Mouse (Mus musculus) forebrain, embryonic 14.5 days (tissue): ENCODE measurements around the gene Taf12. TPM values are rescaled to one million over a fixed set of nuclear protein-coding genes. Genes with fewer than 3 reads are reported as not detected.

Experiments
- ATAC-seq: fragments of 200-750 bp; cut with Nextera tagmentation; 2 replicates; pipeline ENCODE4 v1.8.0; 2017; ENCODE audit warnings: mild to moderate bottlenecking, moderate library complexity
- DNase-seq: peaks from one replicate; pipeline ENCODE4 v3.0.0-alpha.2; 2015; ENCODE audit warnings: low spot score
- H3K27ac ChIP-seq: fragments of 300-500 bp; sonication (generic); 2 replicates; pipeline ENCODE4 v1.5.1; 2014; ENCODE audit warnings: low read depth, mild to moderate bottlenecking, control low read depth, low read length, moderate library complexity
- H3K27me3 ChIP-seq: fragments of 300-500 bp; sonication (generic); replicated peaks from 2 replicates; pipeline ENCODE4 v1.6.1; 2014; ENCODE audit warnings: low read length, control low read depth, mixed read lengths; ENCODE audit not compliant: control insufficient read depth, insufficient read depth
- H3K36me3 ChIP-seq: fragments of 300-500 bp; sonication (generic); 2 replicates; pipeline ENCODE4 v1.6.1; 2014; ENCODE audit warnings: low read length, control low read depth; ENCODE audit not compliant: control insufficient read depth, insufficient read depth
- H3K4me1 ChIP-seq: fragments of 300-500 bp; sonication (generic); 2 replicates; pipeline ENCODE4 v1.6.1; 2014; ENCODE audit warnings: antibody characterized with exemption, low read length, control low read depth; ENCODE audit not compliant: control insufficient read depth, insufficient read depth
- H3K4me2 ChIP-seq: fragments of 300-500 bp; sonication (generic); 2 replicates; pipeline ENCODE4 v1.6.1; 2014; ENCODE audit warnings: mild to moderate bottlenecking, control low read depth, low read length
- H3K4me3 ChIP-seq: fragments of 300-500 bp; sonication (generic); 2 replicates; pipeline ENCODE4 v1.5.1; 2014; ENCODE audit warnings: low read depth, low read length, control low read depth
- H3K9ac ChIP-seq: fragments of 300-500 bp; sonication (generic); 2 replicates; pipeline ENCODE4 v1.6.1; 2014; ENCODE audit warnings: mild to moderate bottlenecking, low read length, control low read depth, moderate library complexity
- H3K9me3 ChIP-seq: fragments of 300-500 bp; sonication (generic); replicated peaks from 2 replicates; pipeline ENCODE4 v1.6.1; 2016; ENCODE audit warnings: low read length, control low read depth, mixed read lengths; ENCODE audit not compliant: control insufficient read depth
- WGBS: fragments of 180-500 bp; shearing (Covaris S2); extraction: QIAGEN DNeasy Blood & Tissue Kit; methylation state at CpG from one replicate; pipeline ENCODE4 v1.1.7; 2014; 5-methylcytosine and 5-hydroxymethylcytosine counted together
- polyA plus RNA-seq: library from polyadenylated mRNA; unstranded; fragments of >200 nt; fragmentation: Nextera tagmentation; extraction: Ambion mirVana; gene quantifications from 2 replicates; pipeline ENCODE4 v1.2.1, GENCODE M21; 2014

The Taf12 gene
- polyA plus RNA-seq, 1 experiment from 2014 or later: 51.8 TPM

DNA sequence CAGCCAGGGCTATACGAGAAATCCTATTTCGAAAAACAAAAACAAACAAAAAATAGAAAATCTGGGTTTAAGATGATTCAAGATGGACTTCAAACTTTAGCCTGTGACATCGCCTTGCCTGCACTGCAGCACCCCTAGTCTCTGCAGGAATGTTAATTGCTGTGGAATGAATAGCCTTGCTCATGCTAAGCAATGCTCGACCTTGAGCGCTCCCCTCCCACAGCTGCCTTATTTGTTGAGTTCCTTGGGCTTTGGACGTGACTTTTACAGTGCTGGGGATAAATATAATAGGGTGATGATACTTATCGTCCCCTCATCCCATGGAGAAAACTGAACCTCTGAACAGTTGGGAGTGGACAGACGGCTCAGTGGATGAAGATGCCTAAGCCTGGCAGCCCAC is 41.5 kb downstream of the Taf12 start:
- no peaks in the 10 kb centered on the region for H3K27me3 ChIP-seq
- no peak overlapping the region for H3K4me2 ChIP-seq
- no peak for DNase-seq
- WGBS: 85% methylated on average over 8 of the region's 8 CpGs
- ATAC-seq: no peak
- no peak overlapping the region for H3K27ac ChIP-seq
- no peaks in the 10 kb centered on the region for H3K4me1 ChIP-seq
- no peak overlapping the region for H3K4me3 ChIP-seq
- H3K9me3 ChIP-seq: no peaks in the 10 kb centered on the region
- no peak overlapping the region for H3K9ac ChIP-seq
- H3K36me3 ChIP-seq: peaks cover 76% of the 10 kb centered on the region

DNA sequence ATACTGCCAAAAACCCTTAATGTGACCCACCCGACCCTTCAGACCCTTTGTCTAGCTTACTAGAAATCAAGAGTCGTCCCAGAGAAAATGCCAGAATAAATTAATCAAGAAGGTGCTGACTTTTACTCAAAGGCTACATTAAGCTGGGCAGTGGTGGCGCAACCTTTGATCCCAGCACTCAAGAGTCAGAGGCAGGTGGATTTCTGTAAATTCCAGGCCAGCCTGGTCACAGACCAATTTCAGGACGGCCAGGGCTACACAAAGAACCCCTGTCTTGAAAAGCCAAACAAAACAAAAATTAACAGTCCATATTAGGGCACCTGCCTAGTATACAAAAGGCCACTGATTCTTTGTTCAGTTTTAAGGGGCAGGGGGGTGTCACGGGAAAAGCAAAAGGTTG is 52.3 kb downstream of the Taf12 start:
- no peak for DNase-seq
- no peaks in the 10 kb centered on the region for H3K27me3 ChIP-seq
- H3K9me3 ChIP-seq: no peaks in the 10 kb centered on the region
- WGBS: 71% methylated on average over 5 of the region's 5 CpGs
- no peak for ATAC-seq
- no peak overlapping the region for H3K9ac ChIP-seq
- H3K27ac ChIP-seq: no peak overlapping the region
- H3K4me1 ChIP-seq: peaks cover 10% of the 10 kb centered on the region
- no peak overlapping the region for H3K4me3 ChIP-seq
- H3K36me3 ChIP-seq: peaks cover 42% of the 10 kb centered on the region
- H3K4me2 ChIP-seq: no peak overlapping the region

DNA sequence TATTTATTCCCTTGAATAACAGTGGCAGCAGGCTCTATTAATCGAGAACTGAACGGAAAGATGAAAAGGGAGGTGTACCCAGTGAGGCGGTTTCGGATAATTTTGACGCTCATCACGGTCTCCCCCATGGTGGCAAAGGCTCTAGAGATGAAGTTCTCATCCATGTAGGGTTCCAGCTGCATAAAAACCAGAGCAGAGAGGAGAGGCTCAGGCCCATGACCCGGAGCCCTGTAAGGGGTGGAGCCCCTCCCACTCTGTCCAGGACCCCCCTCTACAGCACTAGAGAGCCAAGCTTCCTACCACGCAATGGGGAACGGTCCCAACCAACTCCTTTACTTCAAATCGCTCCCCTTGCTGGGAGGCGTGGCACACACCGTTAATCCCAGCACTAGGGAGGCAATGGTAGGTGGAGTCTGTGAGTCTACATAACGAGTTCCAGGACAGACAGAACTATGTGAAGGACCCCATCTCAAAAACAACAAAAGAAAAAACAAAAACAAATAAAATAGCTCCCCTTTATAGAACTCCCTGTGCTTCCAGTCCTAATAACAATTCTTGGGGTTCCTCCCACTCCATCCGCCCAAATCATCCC is 54.3 kb downstream of the Taf12 start:
- Histone ChIP-seq H3K4me2 (peak overlapping the region; percentile 86), H3K27ac (peak overlapping the region; percentile 71; the same call in 1 of the 2 replicates), H3K9ac (peak overlapping the region; percentile 90), H3K27me3 (no peaks in the 10 kb centered on the region), H3K36me3 (peaks cover 41% of the 10 kb centered on the region), H3K9me3 (no peaks in the 10 kb centered on the region), H3K4me1 (peaks cover 10% of the 10 kb centered on the region), H3K4me3 (peak overlapping the region; percentile 77)
- no peak for ATAC-seq
- no peak for DNase-seq
- 43% methylated on average over 14 of the region's 14 CpGs for WGBS

DNA sequence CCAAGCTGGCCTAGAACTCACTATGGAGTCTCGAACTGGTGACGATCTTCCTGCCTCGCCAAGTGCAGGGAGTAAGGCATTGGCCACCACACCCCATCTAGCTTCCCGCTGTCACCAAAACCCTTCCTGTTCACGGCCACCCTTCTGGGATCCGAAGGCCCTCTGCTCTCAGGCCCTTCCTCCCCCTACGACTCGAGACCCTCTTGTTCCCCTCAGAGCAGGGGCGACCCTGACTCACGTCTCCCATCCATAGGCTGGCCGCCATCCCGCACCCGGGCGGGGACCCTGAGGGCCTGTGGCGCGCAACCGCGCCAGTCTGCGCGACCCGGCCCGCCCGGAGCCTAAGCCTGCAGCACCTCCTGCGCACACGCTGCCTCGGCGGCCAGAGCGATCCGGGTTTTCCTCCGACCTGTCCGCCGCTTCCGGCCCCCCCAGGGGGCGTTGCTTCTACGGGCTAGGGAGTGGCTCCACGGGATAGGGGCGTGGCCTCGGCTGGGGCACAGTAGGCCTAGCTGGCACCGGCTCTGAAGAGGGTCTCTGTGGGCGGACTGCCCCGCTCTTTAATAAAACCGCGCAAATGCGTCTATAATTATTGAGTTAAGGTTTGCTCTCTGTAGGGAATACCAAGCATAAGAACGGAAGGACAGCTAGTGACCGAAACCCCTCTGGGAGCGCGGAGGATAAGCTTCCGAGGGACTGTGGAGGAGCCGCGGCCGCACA is 55.1 kb downstream of the Taf12 start, which contains the start of gene Trnau1ap:
Trnau1ap (minus strand) TSS at position 424 of the 720 bp plus-strand sequence.
- H3K27ac ChIP-seq: peak within 1 kb of the TSS; percentile 71
- H3K36me3 ChIP-seq: peaks cover 42% of the 10 kb centered on the region
- peaks cover 10% of the 10 kb centered on the region for H3K4me1 ChIP-seq
- DNase-seq (peak; percentile 95), ATAC-seq (peak; percentile 98)
- H3K9me3 ChIP-seq: no peaks in the 10 kb centered on the region
- under 1% methylated on average over 52 of the region's 52 CpGs for WGBS
- H3K4me3 ChIP-seq: peak within 1 kb of the TSS; percentile 77
- no peaks in the 10 kb centered on the region for H3K27me3 ChIP-seq
- peak within 1 kb of the TSS; percentile 90 for H3K9ac ChIP-seq
- peak within 1 kb of the TSS; percentile 86 for H3K4me2 ChIP-seq

DNA sequence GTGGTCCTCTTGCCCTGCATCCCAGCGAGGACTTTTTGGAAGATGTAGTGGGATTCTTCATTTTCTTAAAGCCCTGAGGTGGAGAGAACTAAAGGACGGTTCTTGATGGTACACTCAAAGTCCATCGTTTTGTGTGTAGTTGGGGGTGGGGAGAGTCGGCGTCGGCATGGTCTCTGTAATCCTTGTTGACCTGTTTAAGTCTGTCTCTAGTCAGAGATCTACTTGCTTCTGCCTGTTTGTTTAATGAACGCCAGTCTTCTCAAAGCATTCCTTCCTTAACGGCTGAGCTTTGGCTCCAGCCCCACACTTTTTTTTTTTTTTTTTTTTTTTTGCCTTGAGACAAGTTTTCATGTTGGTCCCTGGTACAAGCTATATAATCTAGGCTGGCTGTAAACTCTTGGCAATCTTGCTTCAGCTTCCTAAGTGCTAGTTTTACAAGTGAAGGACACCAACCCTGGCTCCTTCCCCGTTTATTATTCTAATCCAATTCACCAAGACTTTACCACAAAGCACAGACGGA is 55.7 kb downstream of the Taf12 start:
- DNase-seq: no peak
- Histone ChIP-seq H3K36me3 (peaks cover 43% of the 10 kb centered on the region), H3K4me2 (peak overlapping the region; percentile 86), H3K27me3 (no peaks in the 10 kb centered on the region), H3K4me1 (peaks cover 10% of the 10 kb centered on the region), H3K27ac (no peak overlapping the region; the same call in 1 of the 2 replicates), H3K9ac (peak overlapping the region; percentile 90), H3K9me3 (no peaks in the 10 kb centered on the region), H3K4me3 (peak overlapping the region; percentile 77)
- WGBS: 9% methylated on average over 10 of the region's 10 CpGs
- 0 out of 2 replicates have a peak, but pooled peaks have one; percentile 8 for ATAC-seq

DNA sequence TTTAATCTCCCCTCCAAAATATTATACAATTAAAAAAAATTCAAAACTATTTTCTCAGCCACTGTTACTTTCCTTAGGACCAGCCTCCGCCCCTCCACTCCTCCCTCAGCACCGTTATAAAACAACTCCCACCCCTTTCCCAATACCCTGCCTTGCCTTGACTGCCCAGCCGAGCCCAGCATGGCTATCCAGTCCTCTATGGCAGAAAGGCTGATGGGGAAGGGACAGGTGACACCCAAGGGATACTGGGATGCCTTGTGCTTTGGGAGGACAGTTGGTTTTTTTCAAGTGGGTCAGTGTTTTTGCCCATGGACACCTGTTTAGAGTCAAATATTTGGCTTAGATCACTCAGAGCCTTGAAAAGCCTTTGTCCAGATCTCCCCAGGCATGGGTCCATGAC is 57.8 kb downstream of the Taf12 start:
- no peak overlapping the region for H3K9ac ChIP-seq
- ATAC-seq: no peak
- DNase-seq: no peak
- no peak overlapping the region for H3K27ac ChIP-seq
- no peaks in the 10 kb centered on the region for H3K27me3 ChIP-seq
- no peak overlapping the region for H3K4me2 ChIP-seq
- no peak overlapping the region for H3K4me3 ChIP-seq
- WGBS: 81% methylated on average over 3 of the region's 3 CpGs
- peaks cover 45% of the 10 kb centered on the region for H3K36me3 ChIP-seq
- no peaks in the 10 kb centered on the region for H3K9me3 ChIP-seq
- H3K4me1 ChIP-seq: peaks cover 10% of the 10 kb centered on the region

DNA sequence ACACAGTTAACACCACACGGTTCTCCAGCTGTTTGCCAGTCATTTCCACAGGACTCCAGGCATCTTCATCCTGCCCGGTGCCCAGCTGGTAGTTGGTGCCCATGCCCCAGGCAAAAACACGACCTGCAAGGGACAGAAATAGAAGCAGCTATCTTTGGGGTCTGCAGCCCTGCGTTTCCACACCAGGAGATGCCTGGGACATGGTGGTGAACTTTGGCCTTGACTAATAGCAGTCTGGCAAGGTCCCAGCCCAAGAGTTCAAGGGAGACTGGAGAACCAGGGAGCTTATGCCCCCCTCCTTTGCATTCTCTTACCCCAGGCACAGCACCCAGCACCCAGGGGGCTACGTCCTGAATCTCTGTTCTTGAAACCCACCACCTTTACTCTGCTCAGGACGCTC is 58.7 kb downstream of the Taf12 start:
- Histone ChIP-seq H3K4me2 (no peak overlapping the region), H3K4me3 (no peak overlapping the region), H3K9me3 (no peaks in the 10 kb centered on the region), H3K27me3 (no peaks in the 10 kb centered on the region), H3K9ac (no peak overlapping the region), H3K36me3 (peaks cover 54% of the 10 kb centered on the region), H3K27ac (no peak overlapping the region), H3K4me1 (peaks cover 10% of the 10 kb centered on the region)
- ATAC-seq: no peak
- no peak for DNase-seq
- 86% methylated on average over 6 of the region's 6 CpGs for WGBS

DNA sequence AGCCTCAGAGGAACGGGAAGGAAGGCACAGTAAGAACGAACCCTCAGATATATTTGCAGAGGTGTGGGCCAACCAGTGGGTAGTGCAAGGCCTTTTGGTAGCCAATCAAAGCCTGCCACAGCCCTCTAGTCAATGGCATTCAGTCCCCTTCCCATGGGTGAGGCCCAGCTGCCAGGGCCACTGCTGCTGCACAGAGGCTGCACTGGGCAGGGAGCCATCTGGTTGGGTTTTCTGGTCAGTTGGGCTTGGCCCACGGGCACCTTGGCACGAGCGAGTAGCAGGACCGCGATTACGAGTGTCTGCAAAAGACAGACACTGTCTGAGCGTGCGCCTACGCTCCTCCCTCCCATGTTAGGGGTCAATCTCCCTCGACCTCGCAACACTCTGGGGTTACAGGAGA is 64.8 kb downstream of the Taf12 start:
- DNase-seq (no peak), ATAC-seq (no peak)
- no peaks in the 10 kb centered on the region for H3K4me1 ChIP-seq
- WGBS: 95% methylated on average over 13 of the region's 13 CpGs
- H3K27me3 ChIP-seq: no peaks in the 10 kb centered on the region
- no peak overlapping the region for H3K9ac ChIP-seq
- no peak overlapping the region for H3K27ac ChIP-seq
- H3K9me3 ChIP-seq: no peaks in the 10 kb centered on the region
- H3K4me3 ChIP-seq: no peak overlapping the region
- peaks cover 50% of the 10 kb centered on the region for H3K36me3 ChIP-seq
- no peak overlapping the region for H3K4me2 ChIP-seq

DNA sequence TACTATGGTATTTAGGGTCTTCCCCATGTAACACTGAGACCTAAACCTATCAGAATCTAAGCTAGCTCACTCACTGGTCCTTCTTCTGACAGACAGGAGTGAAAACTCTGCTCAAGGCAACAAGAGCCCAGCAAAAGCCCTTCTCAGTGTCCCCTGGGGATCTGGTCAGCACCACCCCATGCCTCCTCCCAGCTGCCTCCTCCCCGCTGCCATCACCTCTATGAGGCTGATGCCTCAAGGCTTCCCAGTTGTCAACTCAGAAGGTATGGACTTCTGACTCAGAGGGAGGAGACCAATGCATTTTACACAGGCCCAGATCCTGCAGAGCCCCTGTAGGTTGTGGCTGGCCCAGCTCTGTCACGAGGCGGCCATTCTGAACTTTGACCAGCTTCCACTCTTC is 67.3 kb downstream of the Taf12 start:
- ATAC-seq: no peak
- DNase-seq: no peak
- Histone ChIP-seq H3K4me1 (peaks cover 10% of the 10 kb centered on the region; the same call in 1 of the 2 replicates), H3K9ac (no peak overlapping the region), H3K27ac (no peak overlapping the region), H3K4me2 (no peak overlapping the region), H3K4me3 (no peak overlapping the region), H3K9me3 (no peaks in the 10 kb centered on the region), H3K27me3 (no peaks in the 10 kb centered on the region), H3K36me3 (peaks cover 29% of the 10 kb centered on the region)
- WGBS: 90% methylated on average over 3 of the region's 3 CpGs
